Mouse (Mus musculus): ENCODE measurements around the gene Grip1.

The Grip1 gene

DNA sequence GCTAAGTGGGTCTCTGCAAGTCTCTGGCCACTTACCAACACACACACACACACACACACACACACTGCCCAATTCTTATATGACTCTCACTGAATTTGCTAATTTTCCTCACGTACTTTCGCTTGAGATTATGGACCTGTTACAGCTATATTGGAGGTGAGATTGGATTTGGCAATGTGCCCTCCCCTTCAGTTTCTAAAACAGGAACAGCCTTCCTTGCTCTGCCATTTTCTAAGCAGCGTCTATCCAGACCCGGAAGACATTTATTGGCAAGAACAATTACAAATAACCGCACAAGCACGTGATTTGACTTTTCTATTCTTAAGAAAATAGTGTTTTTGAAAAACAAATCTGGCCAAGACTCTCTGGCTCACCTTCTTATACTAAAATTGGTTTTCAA is 590.6 kb downstream of the Grip1 start:
- in situ Hi-C loops (cut with MboI, MseI), result no loop called here

DNA sequence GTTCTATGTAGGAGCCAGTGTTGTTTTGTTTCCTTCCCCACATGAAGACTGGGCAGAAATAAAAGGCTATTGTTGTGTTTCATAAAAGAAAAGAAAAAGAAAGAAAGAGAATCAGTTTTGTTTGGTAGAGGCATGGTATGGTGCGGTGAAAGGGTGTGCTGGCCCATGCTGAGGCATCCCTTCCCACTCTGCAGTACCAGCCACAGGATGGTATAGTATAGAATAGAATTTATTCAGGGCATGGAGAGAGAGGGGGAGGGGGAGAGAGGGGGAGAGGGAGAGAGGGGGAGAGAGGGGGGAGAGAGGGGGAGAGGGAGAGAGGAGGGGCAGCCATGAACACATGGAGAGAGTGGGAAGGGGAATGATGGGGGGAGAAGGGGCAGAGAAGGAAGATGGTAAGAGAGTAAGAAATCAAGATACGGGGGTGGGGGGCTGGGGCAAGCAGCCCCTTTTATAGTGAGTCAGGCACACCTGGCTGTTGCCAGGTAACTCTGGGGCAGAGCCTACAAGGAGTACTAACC is 591.1 kb downstream of the Grip1 start:
- in situ Hi-C loops (cut with MboI, MseI), result no loop called here

DNA sequence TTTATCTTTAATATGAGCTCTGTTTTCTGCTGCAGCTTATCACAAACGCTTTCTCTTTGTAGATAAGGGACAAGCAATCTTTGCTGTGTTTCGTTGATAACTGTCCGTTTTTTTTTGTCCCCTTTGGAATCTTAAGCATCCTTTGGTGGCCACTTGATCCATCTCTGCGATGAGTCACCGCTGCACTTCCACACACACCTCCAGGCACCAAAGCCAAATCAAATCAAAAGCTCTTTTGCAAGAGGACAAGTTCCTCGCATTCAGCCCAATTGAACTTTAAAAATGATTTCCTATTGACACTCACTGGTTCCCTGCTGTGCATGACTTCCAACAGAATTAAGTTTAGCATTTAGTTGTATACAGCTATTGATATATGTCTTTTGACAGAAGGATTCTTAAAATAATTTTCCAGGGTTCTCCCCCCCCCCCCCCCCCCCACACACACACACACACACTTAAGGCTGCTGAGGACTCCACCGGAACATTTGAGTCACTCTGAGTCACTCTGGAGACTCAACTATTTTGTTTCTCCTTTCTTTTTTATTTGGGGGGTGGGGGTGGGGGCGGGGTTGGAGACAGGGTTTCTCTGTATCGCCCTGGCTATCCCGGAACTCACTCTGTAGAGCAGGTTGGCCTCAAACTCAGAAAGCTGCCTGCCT is 607.1 kb downstream of the Grip1 start:
- in situ Hi-C loops (cut with MboI, MseI), result no loop called here

DNA sequence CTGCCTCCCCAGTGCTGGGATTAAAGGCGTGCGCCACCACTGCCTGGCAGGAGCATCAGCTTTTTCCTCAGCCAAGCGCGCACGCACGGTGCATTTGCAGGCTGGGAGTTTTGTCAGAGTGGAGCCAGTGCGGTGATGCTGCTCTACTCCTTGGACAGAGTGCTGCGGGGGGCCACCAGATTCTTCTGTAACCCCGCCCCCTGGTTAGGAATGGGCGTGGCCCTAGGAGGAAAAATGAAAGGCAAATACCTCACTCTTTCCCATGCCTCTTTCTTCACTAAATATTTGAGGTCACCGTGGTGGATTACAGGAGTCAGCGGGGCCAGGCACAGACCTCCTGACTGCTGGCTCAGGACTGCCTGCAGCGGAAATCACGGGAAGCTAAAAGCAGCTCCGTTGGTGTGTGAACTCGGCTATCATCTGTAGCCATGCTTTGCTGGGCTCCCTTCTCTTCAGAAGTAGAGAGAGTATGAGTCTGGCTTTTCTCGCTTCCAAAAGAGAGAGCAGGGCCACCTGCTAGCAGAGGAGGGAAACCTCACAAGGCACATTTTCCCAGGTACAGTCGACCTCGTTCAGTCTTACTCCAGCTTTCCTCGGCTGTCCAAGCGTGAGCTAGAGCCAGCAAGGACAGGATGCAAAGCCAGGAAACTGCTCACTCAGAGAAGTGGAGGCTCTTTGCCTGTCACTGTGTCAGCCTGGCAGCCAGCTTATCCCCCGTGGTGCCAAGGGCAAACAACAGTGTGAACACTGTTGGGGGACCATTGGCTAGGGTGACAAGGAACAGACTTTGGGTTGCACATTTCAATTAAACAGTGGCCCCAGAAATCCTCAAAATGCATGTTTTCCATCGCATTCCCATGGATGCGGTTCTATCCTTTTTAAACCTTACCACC is 607.9 kb downstream of the Grip1 start:
- in situ Hi-C loops (cut with MboI, MseI), result no loop called here

DNA sequence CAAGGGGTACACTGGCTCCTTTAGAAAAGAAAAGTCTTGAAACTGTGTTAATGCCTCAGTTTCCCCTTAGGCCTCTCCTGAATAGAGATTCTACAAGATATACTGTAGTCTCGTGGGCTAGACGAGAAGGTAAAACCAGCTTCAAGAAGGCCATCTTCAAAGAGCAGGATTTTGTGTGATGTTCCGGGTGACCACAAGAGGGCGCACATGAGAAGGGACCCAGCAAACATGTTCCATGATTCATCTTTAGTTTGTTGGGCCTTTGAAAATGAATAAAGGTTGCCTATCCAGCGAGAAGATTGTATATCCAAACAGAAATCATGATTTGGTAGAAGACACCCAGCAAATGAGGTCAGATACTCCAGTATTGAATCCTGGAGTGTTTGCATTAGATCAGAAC is 610.8 kb downstream of the Grip1 start:
- in situ Hi-C loops (cut with MboI, MseI), result no loop called here

DNA sequence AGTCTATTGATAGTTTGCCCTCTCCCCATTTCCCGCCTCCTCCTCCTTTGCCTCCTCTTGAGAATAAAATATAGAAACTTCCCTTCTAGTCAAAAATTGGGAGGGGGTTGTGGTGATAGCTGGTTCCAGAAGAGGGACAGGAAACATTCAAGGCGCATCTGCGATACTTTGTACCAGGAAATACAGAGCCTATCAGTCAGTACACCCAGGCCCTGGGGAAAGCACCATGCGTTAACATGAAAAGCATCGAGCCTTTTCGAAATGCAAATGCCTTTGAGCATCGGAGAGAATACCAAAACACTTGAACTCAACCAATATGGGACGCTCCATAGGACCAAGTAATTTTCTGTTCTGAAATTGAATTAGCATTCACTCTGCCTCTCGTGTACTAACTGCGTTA is 612.7 kb downstream of the Grip1 start:
- in situ Hi-C loops (cut with MboI, MseI), result no loop called here

DNA sequence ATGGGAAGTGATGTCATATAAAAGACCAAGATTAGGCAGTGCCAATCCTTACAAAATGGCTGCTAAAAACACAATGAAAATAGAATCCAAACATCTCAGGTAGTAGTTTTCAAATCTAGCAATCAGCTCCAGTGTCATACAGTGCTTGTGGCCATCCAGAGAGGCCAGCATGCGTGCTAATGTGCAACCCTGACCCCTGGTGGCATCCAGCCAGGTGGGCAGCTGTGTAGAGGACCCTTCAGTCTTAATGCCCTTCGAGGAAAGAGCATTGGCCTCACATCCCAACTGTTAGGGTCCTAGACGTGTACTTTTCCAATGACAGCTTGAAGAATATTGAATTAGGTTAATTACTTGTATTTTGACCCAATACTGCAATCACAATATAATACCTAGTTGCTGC is 624.2 kb downstream of the Grip1 start:
- in situ Hi-C loops (cut with MboI, MseI), result no loop called here

DNA sequence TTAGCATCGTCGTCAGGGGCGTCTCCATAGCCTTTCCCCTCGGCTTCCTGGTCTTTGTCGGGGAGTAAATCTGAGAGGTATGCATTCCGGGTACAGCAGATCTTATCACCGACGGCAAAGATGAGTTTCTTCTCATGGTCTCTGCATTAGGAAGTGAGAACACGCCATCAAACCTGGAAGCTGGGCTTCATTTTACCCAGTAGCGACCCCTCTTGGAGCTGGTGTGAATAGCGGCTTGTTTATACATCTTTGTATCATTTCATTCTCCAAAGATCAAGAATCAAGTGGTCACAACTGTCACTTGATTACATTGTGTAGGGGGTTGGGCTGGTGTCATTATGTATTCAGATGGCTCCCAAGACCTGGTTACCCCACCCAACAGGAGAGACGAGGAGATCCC is 638.9 kb downstream of the Grip1 start:
- in situ Hi-C loops (cut with MboI, MseI), result no loop called here

DNA sequence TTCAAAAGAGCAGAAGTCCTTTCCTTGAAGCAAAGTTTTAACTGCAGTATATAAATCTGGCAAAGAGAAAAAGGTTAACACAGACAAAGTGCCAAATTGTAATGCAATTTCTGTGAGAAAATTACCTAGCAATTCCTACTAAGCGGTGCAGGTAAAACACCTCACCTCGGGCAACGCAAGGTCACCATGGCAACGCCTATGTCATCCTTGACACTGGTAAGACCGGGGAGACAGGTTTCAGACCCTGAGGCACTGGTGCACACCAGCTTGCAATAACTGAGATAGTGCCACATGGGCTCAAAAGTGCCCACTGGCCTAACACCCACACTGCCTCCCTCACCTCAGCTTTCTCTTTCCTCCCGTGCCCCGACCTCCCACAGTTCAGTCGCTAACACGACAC is 641.5 kb downstream of the Grip1 start:
- in situ Hi-C loops (cut with MboI, MseI), result no loop called here

DNA sequence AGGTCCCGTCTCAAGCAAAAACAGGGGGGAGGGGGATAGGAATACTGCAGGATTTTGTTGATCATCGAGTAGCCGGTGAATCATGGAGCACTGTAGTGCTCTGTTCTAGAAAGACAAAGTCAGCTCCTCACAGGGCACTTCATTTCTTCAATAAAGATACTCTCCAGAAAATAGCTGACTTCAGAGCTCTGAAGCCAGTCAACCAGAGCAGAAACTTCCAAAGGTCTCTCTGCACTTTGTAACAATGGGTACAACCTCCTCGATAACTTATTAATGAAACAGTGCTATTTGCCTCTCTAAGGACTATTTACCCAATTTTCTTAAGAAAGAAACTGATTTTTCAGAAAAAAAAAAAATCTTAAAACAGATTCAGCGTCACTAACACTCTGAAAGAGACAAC is 642.1 kb downstream of the Grip1 start:
- in situ Hi-C loops (cut with MboI, MseI), result no loop called here

DNA sequence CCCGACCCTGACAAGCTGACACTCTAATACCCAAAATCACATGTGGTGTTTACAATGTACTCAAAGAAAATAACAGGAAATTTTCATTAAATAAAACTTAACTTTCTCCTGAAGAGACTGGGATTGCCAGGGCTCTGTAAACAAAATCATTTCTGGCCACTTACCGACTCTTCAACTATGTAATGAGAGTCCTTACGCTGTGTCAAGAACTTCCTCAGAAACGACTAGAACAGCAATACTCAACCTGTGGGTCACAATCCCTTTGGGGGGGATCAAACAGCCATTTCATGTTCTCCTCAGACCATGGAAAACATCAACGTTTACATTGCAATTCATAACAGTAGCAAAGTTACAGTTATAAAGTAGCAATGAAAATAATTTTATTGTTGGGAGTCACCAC is 643.9 kb downstream of the Grip1 start:
- in situ Hi-C loops (cut with MboI, MseI), result no loop called here

DNA sequence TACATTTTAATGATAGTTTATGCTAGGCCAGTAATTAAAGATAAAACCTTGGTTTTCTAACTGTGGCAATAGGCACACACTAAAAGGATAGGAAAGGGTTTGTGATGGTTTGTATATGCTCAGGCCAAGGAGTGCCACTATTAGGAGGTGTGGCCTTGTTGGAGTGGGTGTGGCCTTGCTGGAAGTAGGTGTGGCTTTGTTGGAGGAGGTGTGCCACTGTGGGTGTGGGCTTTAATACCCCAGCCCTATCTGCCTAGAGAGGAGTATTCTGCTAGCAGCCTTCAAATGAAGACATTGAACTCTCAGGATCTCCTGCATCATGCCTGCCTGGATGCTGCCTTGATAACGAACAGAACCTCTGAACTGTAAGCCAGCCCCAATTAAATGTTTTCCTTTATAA is 647.2 kb downstream of the Grip1 start:
- in situ Hi-C loops (cut with MboI, MseI), result loop anchor here (25.0 kb wide), 1 partner anchor 864 kb away; the partner anchor contains the start of gene Cand1

DNA sequence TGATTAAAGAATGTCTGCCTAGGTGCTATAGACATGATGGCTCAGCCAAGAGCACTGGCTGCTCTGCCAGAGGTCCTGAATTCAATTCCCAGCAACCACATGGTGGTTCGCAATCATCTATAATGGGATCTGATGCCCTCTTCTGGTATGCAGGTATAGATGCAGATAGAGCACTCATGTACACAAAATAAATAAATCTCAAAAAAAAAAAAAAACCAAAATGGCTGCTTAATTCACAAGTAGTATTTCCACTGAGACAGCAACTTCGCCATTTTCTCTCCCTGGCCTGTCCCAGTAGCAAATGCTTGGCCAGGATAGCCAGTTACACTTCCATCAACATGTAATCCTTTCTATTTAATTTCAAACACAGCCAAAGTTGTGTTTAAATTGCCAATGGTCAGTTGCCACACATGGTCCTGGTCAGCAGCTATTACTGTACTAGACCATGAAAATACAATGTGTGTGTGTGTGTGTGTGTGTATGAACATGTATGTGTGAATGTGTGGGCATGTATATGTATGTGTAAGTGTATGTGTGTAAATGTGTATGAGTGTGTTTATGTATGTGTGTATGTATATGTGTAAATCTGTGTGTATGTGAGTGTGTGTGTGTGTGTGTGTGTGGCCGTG is 658.2 kb downstream of the Grip1 start:
- in situ Hi-C loops (cut with MboI, MseI), result loop anchor here (10.0 to 25.0 kb wide), 2 partner anchors 93 to 875 kb away; partner anchors contain the start of genes Cand1, Irak3 and Tmbim4

DNA sequence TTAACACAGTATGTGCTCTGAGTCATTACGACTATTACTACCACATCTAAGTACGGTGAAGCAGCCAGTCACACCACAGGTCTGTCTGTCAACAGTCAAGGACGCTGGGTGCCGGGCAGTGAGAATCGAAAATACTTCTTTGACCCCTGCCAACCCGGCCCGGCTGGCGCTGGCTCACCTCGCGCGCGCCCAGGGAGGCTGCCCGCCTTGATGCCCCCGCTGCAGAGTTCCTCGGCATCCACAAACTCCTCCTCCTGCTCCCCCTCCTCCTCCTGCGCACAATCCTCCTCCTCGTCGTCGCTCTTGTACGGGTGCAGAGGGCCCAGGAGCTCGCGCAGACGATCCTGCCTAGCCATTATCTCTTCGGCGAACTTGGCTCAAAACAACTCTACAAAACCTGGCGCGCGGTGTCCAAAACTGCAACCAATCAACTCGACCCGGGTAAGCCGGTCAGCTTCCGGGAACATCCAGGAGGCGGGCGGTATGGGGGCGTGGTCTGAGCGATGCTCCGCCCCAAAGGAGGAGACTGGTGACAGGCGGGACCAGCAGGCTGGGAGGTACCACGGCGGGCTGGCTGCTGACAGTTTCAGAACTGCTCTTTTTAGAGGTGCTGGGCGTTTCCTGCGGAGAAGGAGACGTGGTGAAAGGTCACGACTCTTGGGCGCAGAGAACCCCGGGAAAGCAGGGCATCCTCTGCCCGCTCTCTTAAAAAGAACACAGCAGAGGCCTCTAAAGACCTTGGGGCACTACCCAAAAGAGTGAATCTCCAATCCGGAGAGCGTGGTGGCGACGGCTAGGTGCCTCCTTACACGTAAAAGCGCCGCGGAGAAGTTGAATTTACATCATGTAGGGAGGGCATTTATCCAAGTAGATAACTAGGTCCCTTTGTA is 659.1 kb downstream of the Grip1 start, which contains the start of gene Helb:
TSS of gene Helb (minus strand) at position 481 of the 890 bp plus-strand sequence.
- in situ Hi-C loops (cut with MboI, MseI), result loop anchor here (10.0 to 25.0 kb wide), 2 partner anchors 92 to 875 kb away; partner anchors contain the start of genes Cand1, Irak3 and Tmbim4

DNA sequence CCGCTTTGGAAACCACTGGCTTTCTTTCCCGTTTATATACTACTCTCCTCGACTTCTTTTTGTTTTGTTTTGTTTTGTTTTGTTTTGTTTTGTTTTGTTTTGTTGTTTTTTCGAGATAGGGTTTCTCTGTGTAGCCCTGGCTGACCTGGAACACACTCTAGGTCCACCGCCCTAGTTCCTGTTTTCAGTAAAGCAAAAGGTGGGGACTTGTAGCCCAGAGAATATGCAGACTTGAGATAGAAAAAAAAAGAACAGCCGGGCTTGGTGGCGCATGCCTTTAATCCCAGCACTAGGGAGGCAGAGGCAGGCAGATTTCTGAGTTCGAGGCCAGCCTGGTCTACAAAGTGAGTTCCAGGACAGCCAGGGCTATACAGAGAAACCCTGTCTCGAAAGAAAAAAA is 659.9 kb downstream of the Grip1 start:
- in situ Hi-C loops (cut with MboI, MseI), result loop anchor here (10.0 to 25.0 kb wide), 2 partner anchors 91 to 876 kb away; partner anchors contain the start of genes Cand1, Irak3 and Tmbim4

DNA sequence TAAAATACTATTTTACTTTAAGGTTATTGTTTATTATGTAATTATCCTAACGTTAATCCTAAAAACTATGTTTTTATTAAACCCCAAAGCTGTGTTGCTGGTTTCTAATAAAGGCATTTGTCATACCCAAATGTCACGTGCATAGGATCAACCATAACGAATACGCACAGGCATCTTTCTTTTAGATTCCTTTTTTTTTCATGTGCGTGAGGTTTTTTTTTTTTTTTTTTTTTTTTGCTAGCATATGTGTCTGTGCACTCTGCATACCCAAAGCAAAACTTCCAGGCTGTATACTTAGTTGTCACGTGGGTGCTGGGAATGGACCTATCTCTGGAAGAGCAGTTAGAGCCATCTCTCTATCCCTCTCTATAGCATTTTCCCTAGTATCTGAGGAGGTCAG is 660.4 kb downstream of the Grip1 start:
- in situ Hi-C loops (cut with MboI, MseI), result loop anchor here (10.0 to 25.0 kb wide), 2 partner anchors 91 to 877 kb away; partner anchors contain the start of genes Cand1, Irak3 and Tmbim4

DNA sequence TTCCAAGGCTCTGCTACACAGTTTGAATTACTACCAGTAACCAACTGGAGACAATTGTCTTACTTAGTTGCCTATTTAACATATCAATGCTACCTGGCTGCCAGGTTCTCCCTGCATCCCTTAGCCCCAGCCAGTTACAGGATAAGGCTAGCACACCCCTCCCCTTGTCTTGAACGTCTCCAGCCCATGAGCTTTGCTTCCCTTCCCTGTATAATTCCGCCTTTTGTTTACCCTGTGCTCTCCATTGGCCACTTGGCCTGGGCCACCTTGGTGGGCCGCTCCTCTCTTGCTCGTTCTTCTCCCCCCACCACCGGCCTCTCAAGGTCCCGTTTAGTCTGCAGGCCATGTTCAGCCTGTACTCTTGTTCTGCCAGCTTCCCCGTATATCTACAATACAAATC is 660.9 kb downstream of the Grip1 start:
- in situ Hi-C loops (cut with MboI, MseI), result loop anchor here (10.0 to 25.0 kb wide), 2 partner anchors 90 to 877 kb away; partner anchors contain the start of genes Cand1, Irak3 and Tmbim4

DNA sequence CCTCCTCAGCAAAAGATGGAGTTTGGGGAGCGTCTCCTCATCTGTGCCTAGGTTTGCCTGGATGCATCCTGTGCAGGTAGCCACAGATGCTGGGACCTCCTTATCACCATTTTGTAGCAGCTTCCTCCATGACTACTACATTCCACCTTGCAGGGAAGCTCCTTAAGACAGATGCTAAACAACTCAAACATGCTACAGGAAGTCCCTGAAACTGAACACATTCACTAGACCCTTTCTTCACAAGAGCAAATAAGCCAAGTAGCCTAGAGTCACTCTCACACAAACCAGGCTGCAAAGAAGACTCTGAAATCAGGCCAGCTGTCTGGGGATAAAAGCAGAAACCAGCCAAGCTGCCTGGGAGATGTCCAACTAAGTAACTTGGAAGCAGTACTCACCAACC is 661.6 kb downstream of the Grip1 start:
- in situ Hi-C loops (cut with MboI, MseI), result loop anchor here (10.0 to 25.0 kb wide), 2 partner anchors 90 to 878 kb away; partner anchors contain the start of genes Cand1, Irak3 and Tmbim4

DNA sequence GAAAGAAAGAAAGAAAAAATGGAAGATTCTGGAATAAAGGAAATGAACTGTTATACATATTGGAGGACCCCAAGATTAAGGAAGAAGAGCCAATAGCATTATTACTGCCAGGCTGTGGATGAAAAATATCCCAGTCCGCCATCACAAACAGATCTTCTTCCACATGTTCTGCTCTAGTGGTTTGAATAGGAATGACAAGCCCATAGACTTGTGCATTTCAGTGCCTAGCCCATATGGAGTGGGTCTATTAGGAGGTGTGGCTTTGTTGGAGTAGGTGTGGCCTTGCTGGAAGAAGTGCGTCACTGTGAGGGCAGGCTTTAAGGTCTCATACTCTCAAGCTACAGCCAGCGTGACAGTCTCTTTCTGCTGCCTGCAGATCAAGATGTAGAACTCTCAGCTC is 670.1 kb downstream of the Grip1 start:
- in situ Hi-C loops (cut with MboI, MseI), result loop anchor here (10.0 to 25.0 kb wide), 2 partner anchors 319 to 886 kb away; partner anchors contain the start of gene Cand1

DNA sequence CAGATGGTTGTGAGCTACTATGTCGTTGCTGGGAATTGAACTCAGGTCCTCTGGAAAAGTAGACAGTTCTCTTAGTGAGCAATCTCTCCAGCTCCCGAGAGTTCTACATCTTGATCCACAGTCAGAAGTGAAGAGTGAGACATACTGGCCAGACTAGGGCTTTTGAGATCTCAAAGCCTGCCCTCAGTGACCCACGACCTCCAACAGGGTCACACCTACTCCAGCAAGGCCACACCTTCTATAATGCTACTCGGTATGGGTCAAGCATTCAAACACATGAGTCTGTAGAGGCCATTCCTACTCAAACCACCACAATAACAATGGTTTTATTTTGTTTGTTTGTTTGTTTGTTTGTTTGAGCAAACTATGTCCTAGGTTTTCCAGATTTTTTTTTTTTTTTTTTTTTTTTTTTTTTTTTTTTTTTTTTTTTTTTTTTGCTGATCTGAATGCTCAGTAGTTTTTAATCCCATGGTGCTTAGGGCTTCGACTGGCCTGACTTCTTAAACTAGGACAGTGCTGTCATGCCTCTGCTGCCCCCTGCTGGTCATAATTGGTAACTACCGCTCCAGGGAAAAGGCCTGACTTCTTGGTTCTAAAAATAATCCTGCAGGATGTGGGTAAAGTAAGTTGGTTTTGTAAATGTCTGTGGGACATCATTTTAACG is 671.3 kb downstream of the Grip1 start:
- in situ Hi-C loops (cut with MboI, MseI), result loop anchor here (10.0 to 25.0 kb wide), 2 partner anchors 320 to 888 kb away; partner anchors contain the start of gene Cand1
